Mouse (Mus musculus): ENCODE data around the gene Iars2.

- no peak for TF ChIP-seq GATA1 (IDR thresholded peaks at IDR 0.05; ENCODE audit: borderline replicate concordance, low read length)
- TF ChIP-seq FLI1 (IDR thresholded peaks at IDR 0.05; ENCODE audit: low read length), result no peak
These were observed 13.2 kb downstream of the Iars2 start for GRCm38 (mm10) chr1:185315846-185316568.

Measured in megakaryocyte, embryonic 14.5 days (primary cell).